Mouse (Mus musculus): ENCODE data around the gene Atp2b1. TPM values are rescaled to one million over a fixed set of nuclear protein-coding genes. Genes with fewer than 3 reads are reported as not detected.

Gene Atp2b1
- polyA plus RNA-seq (2014; fragmentation: Nextera tagmentation; extraction: Ambion mirVana) = 76.4 and 88.3 TPM in 2 replicates

- H3K4me1 ChIP-seq (ENCODE audit: control insufficient read depth, insufficient read depth, low read length) = peaks cover 9% of the 10 kb centered on the region
- H3K4me2 ChIP-seq = peak within 1 kb of the TSS; percentile 88
- peak within 1 kb of the TSS; percentile 88 for H3K4me3 ChIP-seq (ENCODE audit: low read depth, low read length)
- H3K27ac ChIP-seq (ENCODE audit: low read depth, low read length) = peak within 1 kb of the TSS; percentile 92
- H3K9ac ChIP-seq (ENCODE audit: low read length) = peak within 1 kb of the TSS; percentile 79
- WGBS = under 1% methylated on average over 82 of the region's 120 CpGs
- no peaks in the 10 kb centered on the region for H3K9me3 ChIP-seq (ENCODE audit: control insufficient read depth, low read length)
- H3K27me3 ChIP-seq (ENCODE audit: control insufficient read depth, insufficient read depth, low read length) = no peaks in the 10 kb centered on the region
- H3K36me3 ChIP-seq (ENCODE audit: control insufficient read depth, insufficient read depth, low read length) = no peaks in the 10 kb centered on the region
- DNase-seq (ENCODE audit: low spot score, missing footprints) = peak; percentile 99
- peak; percentile 92 for ATAC-seq (ENCODE audit: low FRiP score)
These were observed at the start of gene Atp2b1 for GRCm38 (mm10) chr10:98913961-98914809. Gene Atp2b1 (plus strand): TSS chr10:98914406.

GRCm38 (mm10) chr10:98864851-98865250 lies 49.4 kb upstream of the Atp2b1 start:
- Histone ChIP-seq H3K27ac (ENCODE audit: low read depth, low read length) (no peak overlapping the region), H3K4me1 (ENCODE audit: control insufficient read depth, insufficient read depth, low read length) (no peaks in the 10 kb centered on the region), H3K36me3 (ENCODE audit: control insufficient read depth, insufficient read depth, low read length) (no peaks in the 10 kb centered on the region), H3K27me3 (ENCODE audit: control insufficient read depth, insufficient read depth, low read length) (no peaks in the 10 kb centered on the region), H3K4me2 (no peak overlapping the region), H3K9ac (ENCODE audit: low read length) (no peak overlapping the region), H3K9me3 (ENCODE audit: control insufficient read depth, low read length) (no peaks in the 10 kb centered on the region), H3K4me3 (ENCODE audit: low read depth, low read length) (no peak overlapping the region)
- ATAC-seq (ENCODE audit: low FRiP score) (no peak), DNase-seq (ENCODE audit: low spot score, missing footprints) (no peak)
- 89% methylated on average over 3 of the region's 3 CpGs for WGBS

GRCm38 (mm10) chr10:98866836-98867370 lies 47.3 kb upstream of the Atp2b1 start:
- H3K9me3 ChIP-seq (ENCODE audit: control insufficient read depth, low read length) = no peaks in the 10 kb centered on the region
- no peaks in the 10 kb centered on the region for H3K27me3 ChIP-seq (ENCODE audit: control insufficient read depth, insufficient read depth, low read length)
- no peak for ATAC-seq (ENCODE audit: low FRiP score)
- H3K4me2 ChIP-seq = no peak overlapping the region
- H3K36me3 ChIP-seq (ENCODE audit: control insufficient read depth, insufficient read depth, low read length) = no peaks in the 10 kb centered on the region
- H3K9ac ChIP-seq (ENCODE audit: low read length) = no peak overlapping the region
- no peak overlapping the region for H3K27ac ChIP-seq (ENCODE audit: low read depth, low read length)
- 95% methylated on average over 5 of the region's 5 CpGs for WGBS
- H3K4me1 ChIP-seq (ENCODE audit: control insufficient read depth, insufficient read depth, low read length) = no peaks in the 10 kb centered on the region
- DNase-seq (ENCODE audit: low spot score, missing footprints) = no peak
- no peak overlapping the region for H3K4me3 ChIP-seq (ENCODE audit: low read depth, low read length)

GRCm38 (mm10) chr10:98868351-98868908 lies 45.8 kb upstream of the Atp2b1 start:
- Histone ChIP-seq H3K4me3 (ENCODE audit: low read depth, low read length) (no peak overlapping the region), H3K27ac (ENCODE audit: low read depth, low read length) (no peak overlapping the region)
- WGBS = 89% methylated on average over 4 of the region's 4 CpGs

GRCm38 (mm10) chr10:98877855-98878254 lies 36.4 kb upstream of the Atp2b1 start:
- no peak overlapping the region for H3K9ac ChIP-seq (ENCODE audit: low read length)
- H3K4me2 ChIP-seq = no peak overlapping the region
- WGBS = 69% methylated on average over 3 of the region's 3 CpGs
- H3K27ac ChIP-seq (ENCODE audit: low read depth, low read length) = no peak overlapping the region
- DNase-seq (ENCODE audit: low spot score, missing footprints) (no peak), ATAC-seq (ENCODE audit: low FRiP score) (no peak)
- no peaks in the 10 kb centered on the region for H3K4me1 ChIP-seq (ENCODE audit: control insufficient read depth, insufficient read depth, low read length)
- H3K27me3 ChIP-seq (ENCODE audit: control insufficient read depth, insufficient read depth, low read length) = no peaks in the 10 kb centered on the region
- no peaks in the 10 kb centered on the region for H3K36me3 ChIP-seq (ENCODE audit: control insufficient read depth, insufficient read depth, low read length)
- no peak overlapping the region for H3K4me3 ChIP-seq (ENCODE audit: low read depth, low read length)
- H3K9me3 ChIP-seq (ENCODE audit: control insufficient read depth, low read length) = no peaks in the 10 kb centered on the region

More at GRCm38 (mm10) chr10:98868351-98868908, 45.8 kb upstream of the Atp2b1 start:
- Histone ChIP-seq H3K4me1 (ENCODE audit: control insufficient read depth, insufficient read depth, low read length) (no peaks in the 10 kb centered on the region), H3K9ac (ENCODE audit: low read length) (no peak overlapping the region), H3K9me3 (ENCODE audit: control insufficient read depth, low read length) (no peaks in the 10 kb centered on the region), H3K36me3 (ENCODE audit: control insufficient read depth, insufficient read depth, low read length) (no peaks in the 10 kb centered on the region), H3K4me2 (no peak overlapping the region), H3K27me3 (ENCODE audit: control insufficient read depth, insufficient read depth, low read length) (no peaks in the 10 kb centered on the region)
- ATAC-seq (ENCODE audit: low FRiP score) (no peak), DNase-seq (ENCODE audit: low spot score, missing footprints) (no peak)

GRCm38 (mm10) chr10:98878636-98879035 lies 35.6 kb upstream of the Atp2b1 start:
- H3K36me3 ChIP-seq (ENCODE audit: control insufficient read depth, insufficient read depth, low read length) = no peaks in the 10 kb centered on the region
- no peak overlapping the region for H3K4me3 ChIP-seq (ENCODE audit: low read depth, low read length)
- ATAC-seq (ENCODE audit: low FRiP score) (no peak), DNase-seq (ENCODE audit: low spot score, missing footprints) (no peak)
- H3K4me1 ChIP-seq (ENCODE audit: control insufficient read depth, insufficient read depth, low read length) = no peaks in the 10 kb centered on the region
- no peaks in the 10 kb centered on the region for H3K9me3 ChIP-seq (ENCODE audit: control insufficient read depth, low read length)
- no peak overlapping the region for H3K9ac ChIP-seq (ENCODE audit: low read length)
- 61% methylated on average over 2 of the region's 2 CpGs for WGBS
- H3K4me2 ChIP-seq = no peak overlapping the region
- no peaks in the 10 kb centered on the region for H3K27me3 ChIP-seq (ENCODE audit: control insufficient read depth, insufficient read depth, low read length)
- H3K27ac ChIP-seq (ENCODE audit: low read depth, low read length) = no peak overlapping the region

GRCm38 (mm10) chr10:98880057-98880456 lies 34.1 kb upstream of the Atp2b1 start:
- H3K9ac ChIP-seq (ENCODE audit: low read length) = no peak overlapping the region
- DNase-seq (ENCODE audit: low spot score, missing footprints) (no peak), ATAC-seq (ENCODE audit: low FRiP score) (no peak)
- 91% methylated on average over 8 of the region's 8 CpGs for WGBS
- H3K4me2 ChIP-seq = no peak overlapping the region
- H3K36me3 ChIP-seq (ENCODE audit: control insufficient read depth, insufficient read depth, low read length) = no peaks in the 10 kb centered on the region
- no peak overlapping the region for H3K4me3 ChIP-seq (ENCODE audit: low read depth, low read length)
- H3K27me3 ChIP-seq (ENCODE audit: control insufficient read depth, insufficient read depth, low read length) = no peaks in the 10 kb centered on the region
- no peaks in the 10 kb centered on the region for H3K4me1 ChIP-seq (ENCODE audit: control insufficient read depth, insufficient read depth, low read length)
- no peaks in the 10 kb centered on the region for H3K9me3 ChIP-seq (ENCODE audit: control insufficient read depth, low read length)
- H3K27ac ChIP-seq (ENCODE audit: low read depth, low read length) = no peak overlapping the region

- no peak overlapping the region for H3K27ac ChIP-seq (ENCODE audit: low read depth, low read length)
- ATAC-seq (ENCODE audit: low FRiP score) = no peak
- H3K27me3 ChIP-seq (ENCODE audit: control insufficient read depth, insufficient read depth, low read length) = no peaks in the 10 kb centered on the region
- 82% methylated on average over 2 of the region's 2 CpGs for WGBS
- no peak overlapping the region for H3K4me2 ChIP-seq
- no peaks in the 10 kb centered on the region for H3K36me3 ChIP-seq (ENCODE audit: control insufficient read depth, insufficient read depth, low read length)
- no peaks in the 10 kb centered on the region for H3K4me1 ChIP-seq (ENCODE audit: control insufficient read depth, insufficient read depth, low read length)
- no peak for DNase-seq (ENCODE audit: low spot score, missing footprints)
- H3K9me3 ChIP-seq (ENCODE audit: control insufficient read depth, low read length) = no peaks in the 10 kb centered on the region
- H3K9ac ChIP-seq (ENCODE audit: low read length) = no peak overlapping the region
- no peak overlapping the region for H3K4me3 ChIP-seq (ENCODE audit: low read depth, low read length)
These were observed 33.5 kb upstream of the Atp2b1 start for GRCm38 (mm10) chr10:98880711-98881110.

GRCm38 (mm10) chr10:98881492-98881891 lies 32.7 kb upstream of the Atp2b1 start:
- no peak for ATAC-seq (ENCODE audit: low FRiP score)
- Histone ChIP-seq H3K9ac (ENCODE audit: low read length) (no peak overlapping the region), H3K4me1 (ENCODE audit: control insufficient read depth, insufficient read depth, low read length) (no peaks in the 10 kb centered on the region), H3K27me3 (ENCODE audit: control insufficient read depth, insufficient read depth, low read length) (no peaks in the 10 kb centered on the region), H3K27ac (ENCODE audit: low read depth, low read length) (no peak overlapping the region), H3K36me3 (ENCODE audit: control insufficient read depth, insufficient read depth, low read length) (no peaks in the 10 kb centered on the region), H3K4me3 (ENCODE audit: low read depth, low read length) (no peak overlapping the region), H3K4me2 (no peak overlapping the region), H3K9me3 (ENCODE audit: control insufficient read depth, low read length) (no peaks in the 10 kb centered on the region)
- no peak for DNase-seq (ENCODE audit: low spot score, missing footprints)
- 93% methylated on average over 6 of the region's 6 CpGs for WGBS

All from midbrain, embryonic 11.5 days (tissue).